9 mouse cellular contexts compared by ENCODE assay signal in the genomic region with DNA sequence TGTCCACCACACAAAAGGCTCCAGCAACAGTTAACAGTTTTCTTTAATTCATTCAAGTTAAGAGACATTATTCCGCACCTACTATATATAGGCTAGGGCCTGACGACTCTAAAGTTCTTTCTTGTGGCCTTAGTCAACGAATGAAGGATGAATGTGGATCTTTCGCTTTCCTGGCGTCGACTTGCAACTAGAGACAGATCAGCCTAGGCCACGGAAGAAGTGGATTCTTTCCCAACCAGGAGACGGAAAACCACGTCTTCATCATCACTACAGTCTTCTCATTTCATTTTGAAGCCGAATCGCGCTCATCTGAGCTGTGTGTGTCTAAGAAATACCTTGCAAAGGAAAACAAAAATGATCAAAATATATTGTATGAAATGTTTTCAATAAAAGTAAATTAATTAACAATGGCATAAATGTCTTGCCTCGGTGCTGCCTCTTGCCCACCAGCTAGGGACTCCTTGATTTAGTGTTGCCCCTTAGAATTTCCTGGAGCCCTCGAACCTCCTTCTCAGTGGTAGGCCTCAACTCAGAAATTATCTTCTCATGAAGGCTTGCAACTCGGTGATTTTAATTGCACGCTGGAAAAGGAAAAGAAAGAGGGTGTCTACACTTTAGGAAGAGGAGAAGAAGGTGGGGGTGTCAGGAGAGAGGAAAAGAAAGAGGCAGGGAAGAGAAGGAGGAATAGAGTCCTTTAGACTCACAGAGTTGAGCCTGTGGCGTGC. TPM values are rescaled to one million over a fixed set of nuclear protein-coding genes. Genes with fewer than 3 reads are reported as not detected.
DNase-seq lines count a peak whose midpoint lies in the region; ATAC-seq and TF ChIP-seq lines count a peak whose summit lies in the region.
"Had no signal": no experiment of that assay in that cellular context is flagged by ENCODE, and none has a peak within 500 bp of the region (broad histone marks: within the 10 kb centered on the region; RNA-seq: fewer than 3 reads in every experiment).

No protein-coding gene starts in this region.

- no peak for TF ChIP-seq POLR2A in MEL (IDR thresholded peaks at IDR 0.05; ENCODE audit: control insufficient read depth in 1 of 2, insufficient read depth in 1 of 2, low read depth in 1 of 2, low read length in 2 of 2, poor library complexity in 1 of 2)

- no peak for DNase-seq in heart, postnatal 4 days
- peak; percentile 66 for DNase-seq in MEL (ENCODE audit: low read depth, low spot score)
- no peak for DNase-seq in hindbrain, embryonic 10.5 days (ENCODE audit: low spot score)
- DNase-seq in urinary bladder, postnatal 14 days (ENCODE audit: low spot score): no peak
- no peak for DNase-seq in layer of hippocampus, adult 9-11 months

- H3K4me1 ChIP-seq in heart, embryonic 11.5 days (ENCODE audit: control insufficient read depth, insufficient read depth, low read length): no peaks in the 10 kb centered on the region
- peaks cover 0 to 7% of the 10 kb centered on the region in 2 experiments; a peak in 2 of 4 replicates for H3K4me1 ChIP-seq in MEL (ENCODE audit: control insufficient read depth in 1 of 2, insufficient read depth in 2 of 2, low read length in 2 of 2)
- H3K4me1 ChIP-seq in hindbrain, embryonic 10.5 days (replicated peaks): peaks cover 31% of the 10 kb centered on the region

- peak overlapping the region; percentile 63 for H3K4me3 ChIP-seq in heart, embryonic 11.5 days (ENCODE audit: low read depth, low read length)
- H3K4me3 ChIP-seq in MEL (ENCODE audit: control insufficient read depth in 1 of 2, insufficient read depth in 1 of 2, low read depth in 2 of 2, low read length in 2 of 2) (peak overlapping the region; percentile 60 to 61), macrophage (ENCODE audit: inconsistent target) (peak overlapping the region; percentile 63; the same call in 1 of the 2 replicates)
- peak overlapping the region; percentile 61 for H3K4me3 ChIP-seq in hindbrain, embryonic 10.5 days

- no peaks in the 10 kb centered on the region for H3K36me3 ChIP-seq in heart, embryonic 11.5 days (ENCODE audit: control insufficient read depth, insufficient read depth, low read length)
- H3K36me3 ChIP-seq in MEL (ENCODE audit: control insufficient read depth in 1 of 2, insufficient read depth in 2 of 2, low read length in 2 of 2): peaks cover 0 to 13% of the 10 kb centered on the region in 2 experiments; a peak in 2 of 4 replicates
- H3K36me3 ChIP-seq in hindbrain, embryonic 10.5 days: no peaks in the 10 kb centered on the region
- no peaks in the 10 kb centered on the region for H3K36me3 ChIP-seq in macrophage (ENCODE audit: inconsistent target)

- 39% methylated on average over 17 of the region's 17 CpGs for WGBS in heart, embryonic 11.5 days (ENCODE audit: insufficient replicate concordance)
- WGBS in hindbrain, embryonic 10.5 days: 32% methylated on average over 17 of the region's 17 CpGs
- 90% methylated on average over 17 of the region's 17 CpGs for WGBS in macrophage (ENCODE audit: missing documents)

- H3K9me3 ChIP-seq in heart, embryonic 11.5 days (replicated peaks; ENCODE audit: control insufficient read depth, low read length): no peaks in the 10 kb centered on the region
- H3K9me3 ChIP-seq in MEL (replicated peaks; ENCODE audit: insufficient read depth, low read length): no peaks in the 10 kb centered on the region
- no peaks in the 10 kb centered on the region for H3K9me3 ChIP-seq in hindbrain, embryonic 10.5 days

- TF ChIP-seq RAD21 in MEL (IDR thresholded peaks at IDR 0.05; ENCODE audit: low read depth, low read length): no peak

- peak overlapping the region; percentile 52; the same call in 1 of the 2 replicates for H3K9ac ChIP-seq in heart, embryonic 11.5 days (ENCODE audit: low read depth, low read length)
- peak overlapping the region; percentile 53 for H3K9ac ChIP-seq in MEL (ENCODE audit: control insufficient read depth, low read depth, low read length, poor library complexity, severe bottlenecking)

- H3K79me2 ChIP-seq in MEL (ENCODE audit: control insufficient read depth, insufficient read depth, low read length, poor library complexity) (no peaks in the 10 kb centered on the region), macrophage (ENCODE audit: inconsistent target) (no peaks in the 10 kb centered on the region)

- no peak for TF ChIP-seq CTCF in MEL (IDR thresholded peaks at IDR 0.05 in 2 of 3, conservative IDR thresholded peaks at IDR 0.05 in 1 of 3; ENCODE audit: control insufficient read depth in 1 of 3, insufficient read depth in 1 of 3, low read depth in 2 of 3, low read length in 3 of 3, poor library complexity in 1 of 3, severe bottlenecking in 1 of 3)

- H3K27ac ChIP-seq in heart, embryonic 11.5 days (ENCODE audit: low read depth, low read length): no peak overlapping the region
- no peak overlapping the region for H3K27ac ChIP-seq in MEL (ENCODE audit: control insufficient read depth, low read depth, low read length)
- no peak overlapping the region for H3K27ac ChIP-seq in hindbrain, embryonic 10.5 days
- H3K27ac ChIP-seq in macrophage: no peak overlapping the region

- TF ChIP-seq EP300 in MEL (IDR thresholded peaks at IDR 0.05; ENCODE audit: low read depth in 1 of 2, low read length in 2 of 2): no peak

- H3K27me3 ChIP-seq in heart, embryonic 11.5 days (ENCODE audit: control insufficient read depth, insufficient read depth, low read length): no peaks in the 10 kb centered on the region
- no peaks in the 10 kb centered on the region for H3K27me3 ChIP-seq in MEL (ENCODE audit: control insufficient read depth in 1 of 2, insufficient read depth in 2 of 2, low read length in 2 of 2)
- H3K27me3 ChIP-seq in hindbrain, embryonic 10.5 days (ENCODE audit: insufficient read depth, poor library complexity, severe bottlenecking): no peaks in the 10 kb centered on the region

- ATAC-seq in heart, embryonic 11.5 days (replicated peaks; ENCODE audit: insufficient number of reproducible peaks, low FRiP score, low TSS enrichment): no peak
- no peak for ATAC-seq in granulocyte monocyte progenitor cell, adult 5-6 weeks (replicated peaks; ENCODE audit: poor library complexity, severe bottlenecking)

- peak overlapping the region; percentile 57 for H3K4me2 ChIP-seq in heart, embryonic 11.5 days

TF ChIP-seq in MEL, 35 proteins besides CTCF, POLR2A, EP300 and RAD21 (continues in another document):
- no peak for TF ChIP-seq UBTF (IDR thresholded peaks at IDR 0.05; ENCODE audit: borderline replicate concordance, insufficient read depth, low read depth, low read length)
- no peak for TF ChIP-seq MYC (IDR thresholded peaks at IDR 0.05; ENCODE audit: low read depth, low read length)

RNA-seq across cellular contexts. Expression of gene Trim27, which starts 8.7 kb away (rescaled TPM):
- polyA plus RNA-seq in heart, embryonic 11.5 days (2014; fragmentation: Nextera tagmentation; extraction: Ambion mirVana): 94.9 and 102 TPM in 2 replicates
- total RNA-seq in heart, postnatal 4 days (2021): 10 to 100 TPM; 43.2 to 43.9 TPM
- total RNA-seq in MEL (2012; rRNA removed): 257 and 258 TPM in 2 replicates
- polyA plus RNA-seq in MEL (2012; ENCODE audit: insufficient read depth in 1 of 2, insufficient read length in 2 of 2, low read depth in 1 of 2, low replicate concordance in 2 of 2, missing spikeins in 1 of 2): 100 to 1,000 TPM; 311 to 339 TPM
- polyA plus RNA-seq in hindbrain, embryonic 10.5 days (2016; fragmentation: Nextera tagmentation; extraction: Ambion mirVana): 157 and 163 TPM in 2 replicates
- total RNA-seq in macrophage (2018; cell fraction: chromatin; rRNA removed): 10 to 100 TPM in 24 of 26 experiments, 1 to 10 TPM in 2; 4.3 to 52.1 (median 25.5) TPM
- total RNA-seq in macrophage (2018; cell fraction: cytosol; rRNA removed): 10 to 100 TPM; 22.7 to 50.8 (median 44.2) TPM
- 10 to 100 TPM in 25 of 26 experiments, 1 to 10 TPM in 1; 9.8 to 66.8 (median 25.0) TPM for total RNA-seq in macrophage (2018; cell fraction: nucleus; rRNA removed)
- polyA plus RNA-seq in macrophage (2018): 29.7 to 59.8 TPM (median 37.0 TPM) in 3 replicates
- total RNA-seq in granulocyte monocyte progenitor cell, adult 5-6 weeks (2014; fragmentation: Nextera tagmentation): 142 and 143 TPM in 2 replicates
- total RNA-seq in granulocyte monocyte progenitor cell, adult 5-6 weeks (2017): 144 and 167 TPM in 2 replicates

RNA-seq across cellular contexts. Expression of gene Olfr1368, which starts 24.9 kb away (rescaled TPM):
- polyA plus RNA-seq in heart, embryonic 11.5 days (2014; fragmentation: Nextera tagmentation; extraction: Ambion mirVana): not detected in 2 replicates
- not detected for total RNA-seq in heart, postnatal 4 days (2021)
- total RNA-seq in MEL (2012; rRNA removed): not detected in 2 replicates
- polyA plus RNA-seq in MEL (2012; ENCODE audit: insufficient read depth in 1 of 2, insufficient read length in 2 of 2, low read depth in 1 of 2, low replicate concordance in 2 of 2, missing spikeins in 1 of 2) (not detected), macrophage (2018) (not detected in 3 replicates)
- not detected in 2 replicates for polyA plus RNA-seq in hindbrain, embryonic 10.5 days (2016; fragmentation: Nextera tagmentation; extraction: Ambion mirVana)
- not detected for total RNA-seq in macrophage (2018; cell fraction: chromatin; rRNA removed)
- not detected for total RNA-seq in macrophage (2018; cell fraction: cytosol; rRNA removed)
- total RNA-seq in macrophage (2018; cell fraction: nucleus; rRNA removed): not detected
- not detected in 2 replicates for total RNA-seq in granulocyte monocyte progenitor cell, adult 5-6 weeks (2014; fragmentation: Nextera tagmentation)
- not detected in 2 replicates for total RNA-seq in granulocyte monocyte progenitor cell, adult 5-6 weeks (2017)
- total RNA-seq: layer of hippocampus, adult 18-20 months had no signal

RNA-seq across cellular contexts. Expression of gene Olfr263, which starts 41.2 kb away (rescaled TPM):
- polyA plus RNA-seq in heart, embryonic 11.5 days (2014; fragmentation: Nextera tagmentation; extraction: Ambion mirVana): not detected in 2 replicates
- not detected for total RNA-seq in heart, postnatal 4 days (2021)
- not detected in 2 replicates for total RNA-seq in MEL (2012; rRNA removed)
- polyA plus RNA-seq in MEL (2012; ENCODE audit: insufficient read depth in 1 of 2, insufficient read length in 2 of 2, low read depth in 1 of 2, low replicate concordance in 2 of 2, missing spikeins in 1 of 2) (not detected), macrophage (2018) (not detected in 3 replicates)
- not detected in 2 replicates for polyA plus RNA-seq in hindbrain, embryonic 10.5 days (2016; fragmentation: Nextera tagmentation; extraction: Ambion mirVana)
- total RNA-seq in macrophage (2018; cell fraction: chromatin; rRNA removed): not detected
- not detected for total RNA-seq in macrophage (2018; cell fraction: cytosol; rRNA removed)
- not detected for total RNA-seq in macrophage (2018; cell fraction: nucleus; rRNA removed)
- not detected in 2 replicates for total RNA-seq in granulocyte monocyte progenitor cell, adult 5-6 weeks (2014; fragmentation: Nextera tagmentation)
- not detected in 2 replicates for total RNA-seq in granulocyte monocyte progenitor cell, adult 5-6 weeks (2017)
- total RNA-seq: layer of hippocampus, adult 18-20 months had no signal

RNA-seq across cellular contexts. Expression of gene Olfr1369-ps1, which starts 59.3 kb away (rescaled TPM):
- 0.06 TPM in 1 of 2 replicates, not detected in the other for polyA plus RNA-seq in heart, embryonic 11.5 days (2014; fragmentation: Nextera tagmentation; extraction: Ambion mirVana)
- not detected for total RNA-seq in heart, postnatal 4 days (2021)
- total RNA-seq in MEL (2012; rRNA removed): not detected in 2 replicates
- under 1 TPM in 1 of 2 experiments, not detected in 1; 0.74 TPM for polyA plus RNA-seq in MEL (2012; ENCODE audit: insufficient read depth in 1 of 2, insufficient read length in 2 of 2, low read depth in 1 of 2, low replicate concordance in 2 of 2, missing spikeins in 1 of 2)
- 0.08 and 0.10 TPM in 2 replicates for polyA plus RNA-seq in hindbrain, embryonic 10.5 days (2016; fragmentation: Nextera tagmentation; extraction: Ambion mirVana)
- not detected for total RNA-seq in macrophage (2018; cell fraction: chromatin; rRNA removed)
- not detected for total RNA-seq in macrophage (2018; cell fraction: cytosol; rRNA removed)
- total RNA-seq in macrophage (2018; cell fraction: nucleus; rRNA removed): not detected
- not detected in 3 replicates for polyA plus RNA-seq in macrophage (2018)
- 0.34 TPM in 1 of 2 replicates, not detected in the other for total RNA-seq in granulocyte monocyte progenitor cell, adult 5-6 weeks (2014; fragmentation: Nextera tagmentation)
- not detected in 2 replicates for total RNA-seq in granulocyte monocyte progenitor cell, adult 5-6 weeks (2017)
- total RNA-seq: layer of hippocampus, adult 18-20 months had no signal
